8 mouse cellular contexts compared by ENCODE assay signal in the genomic region with DNA sequence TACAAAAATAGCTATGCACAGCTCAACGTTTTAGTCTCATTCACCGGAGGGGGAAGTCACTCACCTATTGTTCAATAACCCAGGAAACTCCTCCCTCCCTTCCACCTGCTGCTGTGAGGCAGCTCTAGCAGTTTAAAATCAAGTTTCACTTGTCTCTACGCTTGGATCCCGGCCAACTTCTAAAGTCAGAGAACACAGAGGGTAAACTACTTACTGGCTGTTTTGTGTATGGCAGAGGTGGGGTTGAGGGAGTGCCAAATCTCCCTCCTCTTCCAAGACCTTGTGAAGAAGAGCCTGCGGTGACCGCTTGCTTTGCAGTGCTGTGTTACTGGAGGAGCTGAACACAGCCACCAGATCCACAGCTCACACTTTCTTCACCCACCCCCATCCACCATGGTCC. TPM values are rescaled to one million over a fixed set of nuclear protein-coding genes. Genes with fewer than 3 reads are reported as not detected.
DNase-seq lines count a peak whose midpoint lies in the region; ATAC-seq lines count a peak whose summit lies in the region.

No protein-coding gene starts in this region.

- H3K4me1 ChIP-seq in liver, embryonic 16.5 days (ENCODE audit: control insufficient read depth, low read depth, low read length) = no peaks in the 10 kb centered on the region
- no peaks in the 10 kb centered on the region for H3K4me1 ChIP-seq in liver, embryonic 12.5 days
- no peaks in the 10 kb centered on the region for H3K4me1 ChIP-seq in forebrain, embryonic 14.5 days (ENCODE audit: control insufficient read depth, insufficient read depth, low read length)

- ATAC-seq in liver, embryonic 16.5 days (ENCODE audit: low read depth) = peak; percentile 30; the same call in 1 of the 2 replicates
- ATAC-seq in liver, embryonic 12.5 days = no peak
- peak; percentile 51; the same call in 1 of the 2 replicates for ATAC-seq in forebrain, embryonic 14.5 days
- ATAC-seq in megakaryocyte progenitor cell, adult 5-6 weeks (replicated peaks; ENCODE audit: poor library complexity) = no peak

- 68% methylated on average over 6 of the region's 6 CpGs for WGBS in liver, embryonic 16.5 days (ENCODE audit: insufficient replicate concordance)
- 79% methylated on average over 6 of the region's 6 CpGs for WGBS in liver, embryonic 12.5 days (ENCODE audit: insufficient replicate concordance)
- 49% methylated on average over 6 of the region's 6 CpGs for WGBS in forebrain, embryonic 14.5 days

- peaks cover 26% of the 10 kb centered on the region for H3K36me3 ChIP-seq in liver, embryonic 16.5 days (ENCODE audit: control insufficient read depth, insufficient read depth)
- peaks cover 73% of the 10 kb centered on the region for H3K36me3 ChIP-seq in liver, embryonic 12.5 days
- peaks cover 85% of the 10 kb centered on the region for H3K36me3 ChIP-seq in forebrain, embryonic 14.5 days (ENCODE audit: control insufficient read depth, insufficient read depth, low read length)

- H3K27me3 ChIP-seq in liver, embryonic 16.5 days (ENCODE audit: control insufficient read depth, insufficient read depth, low read depth, low read length) = no peaks in the 10 kb centered on the region
- H3K27me3 ChIP-seq in liver, embryonic 12.5 days (replicated peaks) = no peaks in the 10 kb centered on the region
- H3K27me3 ChIP-seq in forebrain, embryonic 14.5 days (replicated peaks; ENCODE audit: control insufficient read depth, insufficient read depth, low read length) = no peaks in the 10 kb centered on the region

- peak; percentile 37 for DNase-seq in forebrain, embryonic 14.5 days (ENCODE audit: low spot score)
- DNase-seq in kidney, adult 9 months = peak; percentile 84
- peak; percentile 22 for DNase-seq in ovary, postnatal 14 days (ENCODE audit: low spot score)
- no peak for DNase-seq in MN1 (ENCODE audit: low spot score)
- no peak for DNase-seq in layer of hippocampus, adult 8-10 months (ENCODE audit: low spot score in 2 of 2)

- no peak overlapping the region for H3K4me3 ChIP-seq in liver, embryonic 16.5 days (ENCODE audit: low read depth, low read length)
- H3K4me3 ChIP-seq in liver, embryonic 12.5 days = no peak overlapping the region
- H3K4me3 ChIP-seq in forebrain, embryonic 14.5 days (ENCODE audit: low read depth, low read length) = no peak overlapping the region

- H3K27ac ChIP-seq in liver, embryonic 16.5 days (ENCODE audit: low read length) = no peak overlapping the region
- no peak overlapping the region for H3K27ac ChIP-seq in liver, embryonic 12.5 days
- H3K27ac ChIP-seq in forebrain, embryonic 14.5 days (ENCODE audit: low read depth, low read length) = peak overlapping the region; percentile 7; the same call in 1 of the 2 replicates

- no peak overlapping the region for H3K9ac ChIP-seq in liver, embryonic 16.5 days (ENCODE audit: low read depth, low read length)
- no peak overlapping the region for H3K9ac ChIP-seq in liver, embryonic 12.5 days
- no peak overlapping the region for H3K9ac ChIP-seq in forebrain, embryonic 14.5 days (ENCODE audit: low read length)

- no peaks in the 10 kb centered on the region for H3K9me3 ChIP-seq in liver, embryonic 16.5 days (replicated peaks; ENCODE audit: control insufficient read depth, low read length)
- no peaks in the 10 kb centered on the region for H3K9me3 ChIP-seq in liver, embryonic 12.5 days (replicated peaks)
- no peaks in the 10 kb centered on the region for H3K9me3 ChIP-seq in forebrain, embryonic 14.5 days (replicated peaks; ENCODE audit: control insufficient read depth, low read length)

- H3K4me2 ChIP-seq in liver, embryonic 16.5 days (ENCODE audit: low read depth, low read length) = no peak overlapping the region
- no peak overlapping the region for H3K4me2 ChIP-seq in liver, embryonic 12.5 days
- H3K4me2 ChIP-seq in forebrain, embryonic 14.5 days (ENCODE audit: low read length) = no peak overlapping the region

RNA-seq across cellular contexts. Expression of a gene that starts 9.7 kb away (rescaled TPM):
- polyA plus RNA-seq in liver, embryonic 16.5 days (2015; fragmentation: Nextera tagmentation; extraction: Ambion mirVana) = 14.4 and 14.5 TPM in 2 replicates
- 26.0 and 26.2 TPM in 2 replicates for polyA plus RNA-seq in liver, embryonic 12.5 days (2016; fragmentation: Nextera tagmentation; extraction: Ambion mirVana)
- 25.4 and 29.5 TPM in 2 replicates for polyA plus RNA-seq in forebrain, embryonic 14.5 days (2014; fragmentation: Nextera tagmentation; extraction: Ambion mirVana)
- 63.9 and 78.2 TPM in 2 replicates for total RNA-seq in megakaryocyte progenitor cell, adult 5-6 weeks (2015)
- total RNA-seq in megakaryocyte progenitor cell, adult 5-6 weeks (2017) = 65.1 and 81.3 TPM in 2 replicates
- total RNA-seq in layer of hippocampus, adult 8-10 months (2022) = 10 to 100 TPM; 23.3 to 30.2 (median 29.0) TPM

RNA-seq across cellular contexts. Expression of a gene that starts 10.4 kb away (rescaled TPM):
- 490 and 504 TPM in 2 replicates for polyA plus RNA-seq in liver, embryonic 16.5 days (2015; fragmentation: Nextera tagmentation; extraction: Ambion mirVana)
- 548 and 558 TPM in 2 replicates for polyA plus RNA-seq in liver, embryonic 12.5 days (2016; fragmentation: Nextera tagmentation; extraction: Ambion mirVana)
- 835 and 910 TPM in 2 replicates for polyA plus RNA-seq in forebrain, embryonic 14.5 days (2014; fragmentation: Nextera tagmentation; extraction: Ambion mirVana)
- 461 and 468 TPM in 2 replicates for total RNA-seq in megakaryocyte progenitor cell, adult 5-6 weeks (2015)
- total RNA-seq in megakaryocyte progenitor cell, adult 5-6 weeks (2017) = 318 and 331 TPM in 2 replicates
- total RNA-seq in layer of hippocampus, adult 8-10 months (2022) = 100 to 1,000 TPM; 307 to 388 (median 342) TPM

RNA-seq across cellular contexts. Expression of a gene that starts 51.1 kb away (rescaled TPM):
- 2.6 and 2.7 TPM in 2 replicates for polyA plus RNA-seq in liver, embryonic 16.5 days (2015; fragmentation: Nextera tagmentation; extraction: Ambion mirVana)
- 0.92 and 1.1 TPM in 2 replicates for polyA plus RNA-seq in liver, embryonic 12.5 days (2016; fragmentation: Nextera tagmentation; extraction: Ambion mirVana)
- polyA plus RNA-seq in forebrain, embryonic 14.5 days (2014; fragmentation: Nextera tagmentation; extraction: Ambion mirVana) = 28.9 and 29.1 TPM in 2 replicates
- total RNA-seq in megakaryocyte progenitor cell, adult 5-6 weeks (2015) = 0.17 TPM in 1 of 2 replicates, not detected in the other
- 0.88 TPM in 1 of 2 replicates, not detected in the other for total RNA-seq in megakaryocyte progenitor cell, adult 5-6 weeks (2017)
- 10 to 100 TPM; 21.5 to 24.9 (median 24.1) TPM for total RNA-seq in layer of hippocampus, adult 8-10 months (2022)

Comparison
In these comparisons a context has a peak if more than half of its experiments do, and no peak if none do; other contexts are left out.
1. ATAC-seq: peak in liver, embryonic 16.5 days (single experiment) and forebrain, embryonic 14.5 days (single experiment); none in liver, embryonic 12.5 days (single experiment) and megakaryocyte progenitor cell, adult 5-6 weeks (single experiment).
2. DNase-seq: peak in forebrain, embryonic 14.5 days (single experiment), kidney, adult 9 months (single experiment) and ovary, postnatal 14 days (single experiment); none in MN1 (single experiment) and layer of hippocampus, adult 8-10 months (0 of 2).